Mouse (Mus musculus): ENCODE data around the gene Sh3d19.
"Not testable (repeated sequence)": the region's sequence is repeated elsewhere in the genome, so short reads cannot be mapped to it uniquely, and the experiment has no call there.

The Sh3d19 gene

DNA sequence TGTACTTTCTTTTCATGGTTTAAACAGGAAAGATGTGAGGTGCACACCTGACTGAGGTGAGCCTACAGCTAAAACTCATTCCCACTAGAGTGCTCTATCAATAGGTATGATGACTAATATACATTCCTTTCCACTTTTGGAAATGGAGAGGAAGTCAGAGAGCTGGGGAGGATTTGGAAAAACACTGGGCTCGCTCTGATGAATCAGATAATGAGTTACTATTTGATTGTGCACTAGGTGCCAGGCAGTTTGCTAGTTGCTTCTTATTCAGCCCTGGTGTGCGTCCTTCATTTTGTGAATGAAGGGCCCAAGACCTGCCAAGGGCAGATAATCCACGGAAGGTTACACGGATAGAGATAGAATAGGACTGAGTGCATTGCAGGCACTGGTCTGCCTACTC is 9.1 kb downstream of the Sh3d19 start:
- no peak for DNase-seq (ENCODE audit: low read depth, low spot score)

DNA sequence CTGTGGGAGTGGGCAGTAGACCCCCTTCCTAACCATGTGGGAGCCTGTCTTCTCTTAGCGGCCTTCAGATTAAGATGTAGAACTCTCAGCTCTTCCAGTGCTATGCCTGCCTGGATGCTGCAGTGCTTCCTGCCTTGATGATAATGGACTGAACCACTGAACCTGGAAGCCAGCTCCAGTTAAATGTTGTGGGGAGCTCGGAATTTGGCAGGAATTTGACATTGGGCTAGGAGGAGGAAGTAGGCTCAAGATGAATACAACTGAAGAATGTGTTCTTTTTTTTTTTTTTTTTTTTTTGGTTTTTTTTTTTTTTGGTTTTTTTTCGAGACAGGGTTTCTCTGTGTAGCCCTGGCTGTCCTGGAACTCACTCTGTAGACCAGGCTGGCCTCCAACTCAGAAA is 10.9 kb downstream of the Sh3d19 start:
- not testable (repeated sequence) for DNase-seq (ENCODE audit: low read depth, low spot score)

DNA sequence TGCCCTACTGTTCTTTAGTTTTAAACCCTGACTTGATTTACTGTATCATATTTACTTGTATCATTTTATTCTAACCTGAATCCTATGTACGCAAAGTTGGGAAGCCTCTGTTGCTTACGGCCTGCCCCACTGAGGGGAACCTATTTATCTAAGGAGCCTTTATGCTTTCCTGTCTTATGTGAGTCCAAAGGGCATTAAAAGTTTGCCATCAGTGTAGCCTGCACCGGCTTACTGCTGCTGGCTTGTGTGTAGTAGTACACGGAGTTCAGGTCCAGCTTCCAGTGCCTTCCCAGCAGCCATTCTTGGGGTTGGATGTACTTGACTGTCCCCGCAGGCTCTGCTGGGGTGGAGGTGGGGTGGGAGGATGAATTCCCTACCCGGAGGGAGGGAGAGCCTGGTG is 13.6 kb downstream of the Sh3d19 start:
- DNase-seq (ENCODE audit: low read depth, low spot score) = no peak

DNA sequence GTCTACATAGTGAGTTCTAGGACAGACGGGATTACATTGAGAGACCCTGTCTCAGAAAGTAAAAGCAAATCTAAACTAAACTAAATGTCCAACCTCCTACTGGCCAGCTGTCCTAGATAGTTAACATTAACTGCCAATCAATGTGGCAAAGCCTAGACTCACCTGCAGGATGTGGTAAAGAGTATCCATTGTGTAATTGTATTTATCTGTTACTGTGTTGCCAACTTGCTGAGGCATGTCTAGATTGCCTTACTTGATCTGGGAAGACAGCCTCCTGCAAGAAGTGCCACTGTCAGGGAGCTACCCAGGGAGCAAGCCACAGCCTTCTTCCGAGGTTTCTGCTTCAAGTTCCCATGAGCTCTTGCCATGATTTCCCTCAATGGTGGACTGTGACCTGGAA is 16.3 kb downstream of the Sh3d19 start:
- DNase-seq (ENCODE audit: low read depth, low spot score) = no peak

DNA sequence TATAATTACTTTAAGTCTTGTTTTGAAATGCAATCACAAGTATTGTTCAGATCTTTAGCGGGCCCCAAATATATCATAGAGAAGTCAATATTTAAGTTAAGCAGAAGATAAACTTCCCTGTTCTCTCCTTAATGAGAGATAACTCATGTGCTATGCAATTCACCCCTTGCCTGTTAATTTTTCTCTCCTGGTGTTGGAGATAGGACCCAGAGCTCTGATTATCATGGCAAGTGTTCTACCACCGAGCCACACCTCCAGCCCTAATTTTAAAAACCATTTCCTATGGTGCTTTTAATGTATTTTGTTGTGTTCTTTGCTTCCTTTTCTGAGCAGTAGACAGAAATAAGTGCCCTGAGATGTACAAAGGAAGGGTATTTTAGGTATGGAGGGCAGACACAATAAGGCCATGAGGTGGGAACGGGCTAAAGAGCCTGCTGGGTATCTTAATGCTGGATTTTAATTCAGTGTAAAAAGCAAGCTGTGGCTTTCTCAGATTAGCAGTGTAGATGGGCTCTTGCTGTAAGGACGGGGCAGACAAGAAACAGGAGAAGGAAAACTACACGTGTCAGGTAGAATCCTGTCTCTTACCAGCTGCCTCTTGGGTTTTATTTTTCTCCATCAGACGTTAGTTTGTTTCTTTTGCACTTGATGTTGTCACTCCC is 20.4 kb downstream of the Sh3d19 start:
- DNase-seq (ENCODE audit: low read depth, low spot score) = no peak

DNA sequence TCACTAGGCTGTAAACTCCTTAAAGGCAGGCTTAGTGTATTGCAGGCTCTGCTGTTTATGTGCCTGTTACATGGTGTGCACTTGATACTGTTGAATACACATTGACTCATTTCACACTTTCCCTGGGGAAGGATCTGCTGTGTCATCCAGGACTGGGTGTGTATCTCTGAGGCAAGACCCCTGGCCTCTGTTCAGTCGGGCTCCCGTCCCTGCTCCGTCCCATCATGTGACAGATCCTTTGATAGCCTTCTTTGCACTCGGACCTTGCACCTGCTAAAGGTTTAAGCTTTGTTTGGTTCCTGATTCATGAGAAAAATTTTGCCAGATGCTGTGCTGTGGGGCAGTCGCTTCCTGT is 20.9 kb downstream of the Sh3d19 start:
- DNase-seq (ENCODE audit: low read depth, low spot score) = no peak

DNA sequence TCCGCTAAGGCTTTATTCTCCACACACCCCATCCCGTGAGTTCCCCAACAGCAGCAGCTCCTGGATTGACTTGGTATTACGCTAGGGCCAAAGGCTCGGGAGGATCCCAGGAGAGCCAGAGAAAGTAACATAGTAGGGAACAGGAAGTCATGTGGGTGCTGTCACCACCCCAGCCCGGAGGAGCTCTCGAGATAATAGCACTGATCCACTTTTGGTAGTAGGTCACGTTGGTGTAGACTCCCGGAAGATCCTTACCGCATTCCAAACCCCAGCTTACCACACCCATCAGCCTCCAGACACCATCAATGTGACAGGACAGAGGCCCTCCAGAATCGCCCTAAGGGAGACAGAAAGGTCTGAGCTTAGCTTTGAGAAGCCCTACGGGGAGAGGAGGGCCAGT is 22.8 kb downstream of the Sh3d19 start:
- no peak for DNase-seq (ENCODE audit: low read depth, low spot score)

DNA sequence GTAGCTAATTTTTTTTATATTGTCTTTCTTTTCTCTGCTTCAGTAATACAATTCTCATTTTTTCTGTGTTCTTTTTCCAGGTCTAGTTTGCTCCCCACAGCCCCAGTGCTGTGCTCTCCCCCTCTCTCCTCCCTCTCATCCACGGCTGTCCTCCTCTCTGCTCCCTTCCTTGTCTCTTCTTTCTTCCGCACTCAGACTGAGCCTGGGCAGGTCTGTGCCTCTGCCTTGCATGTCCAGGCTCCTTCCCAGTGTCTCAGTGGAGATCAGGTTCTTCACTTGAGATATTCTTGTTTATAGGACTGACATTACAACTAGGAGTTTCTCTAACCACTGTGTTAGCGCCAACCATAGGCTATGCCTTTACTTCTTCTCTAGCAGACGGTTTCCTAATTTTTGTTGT is 23.7 kb downstream of the Sh3d19 start:
- no peak for DNase-seq (ENCODE audit: low read depth, low spot score)

DNA sequence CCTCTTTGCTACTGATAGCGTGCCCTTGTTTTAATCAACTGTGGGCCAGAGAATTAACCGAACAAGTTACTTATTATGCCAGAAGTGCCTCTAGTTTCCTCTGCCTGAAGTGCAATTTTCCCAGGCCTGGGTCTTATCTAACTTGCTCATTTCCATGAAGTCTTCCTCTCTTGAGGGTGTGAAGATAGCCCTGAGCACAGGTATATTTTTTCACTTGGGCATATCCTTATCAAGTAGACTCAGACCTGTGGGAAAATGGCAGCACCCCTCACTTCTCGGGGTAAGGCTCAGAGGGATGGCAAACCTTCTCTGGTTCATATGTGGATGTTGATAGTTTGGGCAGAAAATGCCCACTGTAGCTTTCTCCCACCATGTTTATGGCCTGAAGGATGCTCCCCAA is 30.4 kb downstream of the Sh3d19 start:
- DNase-seq (ENCODE audit: low read depth, low spot score) = no peak

DNA sequence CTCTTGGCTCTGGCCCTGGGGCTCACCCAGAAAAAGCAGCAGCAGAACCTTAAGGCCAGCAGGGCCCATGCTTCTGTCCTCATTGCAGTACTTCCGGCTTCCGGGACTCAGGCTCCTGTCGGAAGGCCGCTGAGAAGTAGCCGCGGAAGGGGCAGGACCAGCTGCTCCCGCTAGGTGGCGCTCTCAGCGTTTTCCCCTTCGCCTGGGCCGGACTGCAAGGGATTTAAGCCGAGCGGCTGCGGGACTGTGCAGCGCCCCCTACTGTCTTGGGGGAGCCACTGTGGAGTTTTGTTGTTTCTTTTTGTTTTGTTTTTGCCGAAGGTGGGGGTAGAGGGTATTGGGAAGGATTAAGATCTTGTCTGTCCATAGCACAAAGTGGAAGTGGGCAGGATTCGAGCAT is 31.5 kb downstream of the Sh3d19 start, which contains the start of gene Prss48:
Gene Prss48, minus strand, starts transcription at position 69 of the 400 bp plus-strand sequence.
- DNase-seq (ENCODE audit: low read depth, low spot score) = no peak

DNA sequence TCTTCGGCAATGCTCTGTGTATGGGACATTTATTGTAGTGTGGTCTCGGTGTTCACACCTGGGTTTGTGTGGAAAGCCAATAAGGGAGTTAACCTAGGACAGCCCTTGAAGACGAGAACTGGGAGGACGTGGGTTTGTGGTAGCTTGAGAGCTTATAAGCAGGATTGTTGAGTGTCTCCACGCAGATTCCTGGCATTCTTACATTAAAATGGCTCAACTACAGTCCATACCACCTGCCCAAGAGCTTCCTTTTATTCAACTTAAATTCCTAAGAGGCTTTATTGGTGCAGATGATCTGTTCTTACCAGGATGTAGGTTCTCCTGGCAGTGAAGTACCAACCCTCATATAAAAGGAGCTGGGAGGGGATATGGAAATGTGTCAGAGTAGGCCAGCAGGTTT is 32.0 kb downstream of the Sh3d19 start:
- DNase-seq (ENCODE audit: low read depth, low spot score) = no peak

DNA sequence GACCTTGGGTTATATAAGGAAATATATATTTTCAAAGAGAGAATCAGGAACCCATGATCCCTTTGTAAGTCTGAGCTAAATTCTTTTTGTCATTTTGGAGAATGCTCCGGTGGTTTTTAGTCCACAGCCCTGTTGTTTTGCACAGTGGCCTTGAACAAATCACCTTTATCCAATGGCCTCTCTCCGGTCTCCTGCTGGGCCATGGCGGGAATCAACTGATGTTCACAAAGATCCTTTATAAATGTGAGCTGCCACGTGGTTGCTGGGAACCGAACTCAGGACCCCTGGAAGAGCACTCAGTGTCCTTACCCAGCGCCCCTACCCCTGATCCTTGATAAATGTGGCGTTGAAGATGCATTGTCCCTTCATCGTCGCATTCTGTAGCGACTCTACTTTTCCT is 33.8 kb downstream of the Sh3d19 start:
- DNase-seq (ENCODE audit: low read depth, low spot score) = no peak

DNA sequence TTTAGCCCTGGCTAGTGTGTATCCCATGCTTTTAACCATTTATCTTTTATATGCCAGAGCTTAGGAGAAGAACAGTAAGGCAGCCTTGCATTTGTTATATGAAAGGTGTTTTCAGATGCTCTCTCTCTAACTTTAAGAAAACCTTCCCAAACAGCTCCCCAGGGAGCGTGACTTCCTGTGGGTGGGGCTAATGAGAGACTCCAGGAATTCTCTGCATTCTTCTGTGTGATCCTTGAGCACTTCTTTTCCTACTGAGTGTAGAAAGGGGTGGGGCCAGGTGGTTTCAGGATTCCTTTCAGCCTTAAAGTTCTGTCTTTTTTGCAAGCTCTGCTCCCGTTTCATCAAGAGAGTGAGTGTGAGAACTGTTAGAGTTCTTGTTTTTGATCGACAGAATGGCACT is 39.7 kb downstream of the Sh3d19 start:
- no peak for DNase-seq (ENCODE audit: low read depth, low spot score)

DNA sequence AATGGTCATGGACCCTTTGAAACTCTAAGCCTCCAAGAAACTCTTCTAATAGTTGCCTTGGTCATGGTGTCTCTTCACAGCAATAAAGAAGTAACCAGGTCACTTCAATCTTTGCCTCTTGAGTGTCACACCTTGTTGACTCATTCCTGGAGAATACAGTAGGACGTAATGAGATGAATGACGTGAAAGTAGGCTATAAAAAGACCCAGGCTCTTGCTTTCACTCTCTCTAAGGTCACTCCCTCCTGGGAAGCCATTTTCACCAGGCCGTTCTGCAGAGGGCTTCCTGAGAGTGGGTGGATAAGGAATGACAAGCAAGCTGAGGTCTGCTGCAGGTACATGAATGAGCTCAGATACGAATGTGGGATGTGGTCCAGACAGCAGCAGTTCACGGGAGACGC is 40.5 kb downstream of the Sh3d19 start:
- no peak for DNase-seq (ENCODE audit: low read depth, low spot score)

DNA sequence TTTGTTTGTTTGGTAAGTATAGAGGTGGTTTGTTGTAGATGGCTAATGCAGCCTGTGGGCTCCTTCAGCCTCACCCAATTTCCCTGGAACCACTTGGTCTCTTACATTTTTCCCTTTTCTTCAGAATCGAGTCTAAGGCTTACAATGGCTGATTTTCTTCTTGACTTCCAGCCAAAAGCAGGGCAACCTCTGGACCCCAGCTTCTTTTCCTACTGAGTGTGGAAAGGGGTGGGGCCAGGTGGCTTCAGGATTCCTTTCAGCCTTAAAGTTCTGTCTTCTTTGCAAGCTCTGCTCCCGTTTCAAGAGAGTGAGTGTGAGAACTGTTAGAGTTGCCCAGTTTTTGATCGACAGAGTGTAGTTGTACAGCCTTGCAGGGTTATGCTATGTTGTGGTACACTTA is 40.9 kb downstream of the Sh3d19 start:
- DNase-seq (ENCODE audit: low read depth, low spot score) = no peak

DNA sequence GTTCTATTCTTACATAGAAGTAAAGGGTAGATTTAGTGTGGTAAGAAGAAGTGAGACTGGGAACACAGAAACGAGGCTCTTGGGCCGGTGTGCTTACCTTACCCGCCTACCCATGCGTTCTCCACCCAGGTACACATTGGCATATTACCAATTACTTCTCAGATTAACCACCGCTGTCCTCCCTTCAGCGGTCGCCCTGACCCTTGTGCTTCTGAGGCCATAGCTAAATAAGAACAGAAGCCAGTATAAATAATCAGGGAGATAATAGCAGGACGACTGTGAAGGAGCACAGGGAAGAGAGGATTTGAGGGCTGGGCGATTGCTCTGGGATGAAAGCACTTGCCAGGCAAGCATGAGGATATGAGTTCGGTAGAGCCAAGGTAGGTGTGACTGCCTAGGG is 42.9 kb downstream of the Sh3d19 start:
- DNase-seq (ENCODE audit: low read depth, low spot score) = no peak

DNA sequence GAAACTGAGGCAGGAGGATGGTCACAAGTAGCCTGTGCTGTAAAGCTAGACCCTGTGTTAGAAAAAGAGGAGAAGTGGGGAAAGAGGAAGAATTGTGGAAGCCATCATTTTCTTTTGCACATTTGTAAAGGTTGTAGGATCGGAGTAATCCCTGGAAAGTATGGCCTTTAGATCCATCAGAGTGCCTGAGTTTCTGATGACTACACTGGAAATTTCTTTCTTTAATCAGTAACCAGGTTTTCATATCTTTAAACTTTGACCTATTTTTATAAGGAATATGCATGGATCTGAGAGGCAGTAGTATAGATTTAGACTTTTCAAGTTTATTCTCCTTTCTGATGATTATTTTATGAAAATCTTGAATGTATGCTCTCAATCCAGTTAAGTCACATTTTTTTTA is 46.1 kb downstream of the Sh3d19 start:
- no peak for DNase-seq (ENCODE audit: low read depth, low spot score)

DNA sequence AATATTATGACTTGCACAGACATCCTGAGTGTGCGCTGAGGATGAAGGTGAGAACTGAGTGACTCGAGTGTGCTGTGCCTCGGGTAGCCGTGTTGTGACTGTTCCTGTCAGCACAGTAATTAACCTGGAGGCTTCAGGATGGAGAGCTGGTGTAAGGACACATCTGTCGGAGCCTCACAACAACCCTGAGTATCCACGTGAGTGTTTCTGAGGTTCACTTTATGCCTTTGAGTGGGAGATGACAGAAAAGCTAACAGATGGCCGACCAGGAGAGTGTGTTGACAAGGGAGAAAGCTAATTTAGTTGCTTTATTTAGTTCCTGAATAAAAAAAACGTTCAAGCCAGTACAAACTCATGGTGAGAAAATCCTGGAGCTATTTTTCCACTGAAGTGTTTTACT is 46.6 kb downstream of the Sh3d19 start:
- DNase-seq (ENCODE audit: low read depth, low spot score) = no peak

DNA sequence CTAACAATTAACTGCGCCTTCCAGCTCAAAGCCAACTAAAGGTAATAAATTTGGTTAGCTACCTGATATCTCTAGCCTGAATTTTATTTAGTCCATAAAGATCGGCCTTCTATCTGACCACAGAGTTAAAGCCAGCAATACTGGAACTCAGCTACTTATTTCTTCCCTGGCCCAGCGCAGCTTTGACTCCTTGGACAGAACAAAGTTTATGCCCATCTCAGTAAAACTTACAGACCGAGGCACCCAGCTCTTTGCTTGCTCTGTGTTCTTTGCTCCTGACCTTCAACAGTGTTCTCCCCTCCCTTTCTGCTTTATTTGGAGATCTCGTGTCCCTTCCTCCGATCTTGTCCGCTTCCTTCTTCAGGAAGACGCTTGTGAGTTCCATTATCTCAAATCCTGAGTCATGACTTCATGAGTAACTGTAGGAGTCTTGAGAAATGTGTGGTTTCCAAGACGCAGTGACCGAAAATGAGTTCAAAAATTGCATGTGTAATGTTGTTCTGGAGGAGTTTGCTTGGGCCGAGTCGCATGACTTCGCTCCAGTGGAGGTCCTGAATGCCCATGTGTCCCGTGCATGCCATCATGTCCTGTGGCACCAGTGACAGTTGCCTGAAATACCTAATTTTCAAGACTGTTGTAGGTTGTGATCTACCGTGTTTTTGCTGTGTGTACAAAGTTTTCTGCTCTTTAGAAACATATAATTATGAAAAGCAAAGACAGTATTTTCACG is 50.2 kb downstream of the Sh3d19 start:
- no peak for DNase-seq (ENCODE audit: low read depth, low spot score)

DNA sequence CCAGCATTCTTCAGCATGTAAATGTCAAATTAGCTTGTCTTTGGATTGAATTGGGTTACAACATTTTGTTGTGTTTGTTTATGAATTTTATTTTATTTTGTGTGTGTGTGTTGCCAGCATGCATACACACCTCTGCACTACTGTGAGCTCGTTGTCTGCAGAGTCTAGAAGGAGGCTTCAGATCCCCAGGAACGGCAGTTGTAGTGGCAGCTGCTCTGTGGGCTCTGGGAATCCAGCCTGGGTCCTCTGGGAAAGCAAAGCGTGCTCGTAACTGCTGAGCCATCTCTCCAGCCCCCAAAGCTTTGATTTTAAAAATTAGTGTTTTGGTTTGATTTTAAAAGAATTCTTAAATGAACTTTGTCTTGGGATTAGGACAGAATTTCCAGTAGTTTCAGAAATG is 50.7 kb downstream of the Sh3d19 start:
- no peak for DNase-seq (ENCODE audit: low read depth, low spot score)

DNA sequence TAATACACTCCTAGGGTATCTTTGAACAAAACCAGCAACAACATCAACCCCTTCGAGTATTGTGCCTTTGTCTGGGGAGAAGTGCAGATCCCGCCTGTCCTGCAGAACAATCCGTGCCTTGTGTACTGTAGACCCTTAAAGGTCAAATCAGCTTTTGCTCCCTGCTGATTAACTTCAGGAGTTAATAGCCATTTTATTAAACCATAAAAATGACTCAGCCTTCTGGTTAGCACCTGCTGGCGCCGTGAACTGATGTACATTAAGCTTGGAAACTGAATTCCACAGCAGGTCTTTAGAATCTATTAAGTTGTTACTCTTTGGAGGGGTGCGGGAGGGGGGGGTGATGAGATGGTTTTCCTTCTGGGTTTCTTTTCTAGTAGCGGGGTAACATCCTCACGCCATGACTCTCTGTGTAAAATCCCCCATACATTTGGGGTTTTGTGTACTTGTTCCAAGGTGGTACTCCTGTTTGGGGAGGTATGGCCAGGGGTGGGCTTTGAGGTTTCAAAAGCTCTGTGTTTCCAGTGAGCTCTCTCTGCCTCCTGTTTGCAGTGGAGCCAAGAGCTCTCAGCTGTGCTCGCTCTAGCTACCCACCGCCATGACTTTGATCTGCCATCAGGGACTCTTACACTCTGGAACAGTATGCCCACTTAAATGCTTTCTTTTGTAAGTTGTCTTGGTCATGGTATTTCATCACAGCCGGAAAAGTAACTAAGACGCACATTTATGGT is 53.3 kb downstream of the Sh3d19 start:
- no peak for DNase-seq (ENCODE audit: low read depth, low spot score)

DNA sequence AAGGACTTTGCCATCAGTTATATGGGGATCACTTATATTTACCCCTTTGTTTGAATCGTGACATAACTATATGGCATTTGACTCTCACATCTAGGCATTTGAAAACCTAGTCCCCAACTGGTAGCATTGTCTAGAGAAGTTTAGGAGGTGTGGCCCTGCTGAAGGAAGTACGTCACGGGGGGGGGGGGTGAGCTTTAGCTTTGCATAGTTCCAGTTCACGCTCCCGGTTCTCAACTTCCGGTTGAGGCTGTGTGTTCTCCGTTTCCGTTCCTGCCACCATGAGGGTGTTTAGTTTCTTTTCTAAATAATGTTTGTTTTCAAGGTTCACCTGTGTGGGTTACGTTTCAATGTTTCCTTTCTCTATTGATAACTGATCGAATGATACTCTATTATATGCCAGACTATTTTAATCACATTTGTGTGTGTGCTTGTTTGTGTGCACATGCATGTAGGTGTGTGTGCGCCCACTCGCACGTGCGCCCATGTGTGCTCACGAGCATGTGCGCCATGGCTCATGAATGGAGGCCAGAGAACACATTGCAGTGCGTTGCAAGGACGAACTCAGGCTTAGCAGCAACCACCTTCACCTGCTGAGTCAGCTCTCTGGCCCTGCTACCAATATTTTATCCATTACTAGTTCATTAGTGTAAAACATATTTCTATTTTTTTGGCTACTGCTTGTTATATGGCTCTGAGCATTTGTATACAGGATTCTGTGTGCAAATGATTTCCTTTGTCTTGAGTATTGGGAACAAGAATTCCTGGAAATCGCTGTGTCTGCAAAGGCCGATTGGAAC is 54.6 kb downstream of the Sh3d19 start:
- DNase-seq (ENCODE audit: low read depth, low spot score) = no peak
